Mouse (Mus musculus): ENCODE results near the gene Ppih.
A peak's percentile ranks its signal among the peaks of the same experiment; 100 is the strongest.

DNA sequence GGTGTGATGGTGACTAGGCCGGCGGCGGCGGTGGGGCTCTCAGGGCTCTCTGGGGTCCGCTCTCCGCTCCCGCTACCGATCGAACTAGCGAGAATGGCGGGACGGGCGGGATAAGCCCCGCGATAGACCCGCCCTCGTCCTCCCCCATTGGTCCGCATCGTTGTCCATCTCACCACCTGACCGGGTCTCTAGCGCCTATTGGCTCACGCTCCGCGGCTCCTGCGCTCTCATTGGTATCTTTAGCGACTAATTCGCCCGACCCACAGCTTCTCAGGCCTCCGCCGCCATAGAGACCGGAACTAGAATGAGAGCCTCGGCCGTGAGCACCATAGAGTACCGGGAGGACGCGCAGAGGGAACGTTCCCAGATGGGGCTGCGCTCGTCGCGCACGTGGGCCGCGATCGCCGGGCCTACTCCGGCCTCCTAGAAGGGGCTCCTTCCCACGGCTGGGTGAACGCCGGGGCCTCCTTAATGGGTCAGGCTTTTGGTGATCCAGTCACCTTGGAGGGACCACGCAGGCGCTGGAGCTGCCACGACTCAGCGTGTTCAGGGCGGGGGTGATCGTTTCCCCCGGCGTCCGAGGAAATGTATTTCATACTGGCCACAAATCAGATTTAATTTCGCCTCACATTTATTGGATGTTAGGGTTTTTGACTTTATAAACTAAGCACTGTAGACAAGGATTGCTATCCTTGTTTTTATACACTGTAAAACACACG, 25.8 kb downstream of the Ppih start, which contains the start of gene Ybx1:
- TF ChIP-seq POLR2A (IDR thresholded peaks at IDR 0.05; ENCODE audit: low read depth, low read length) (peak; percentile 71), CTCF (IDR thresholded peaks at IDR 0.05; ENCODE audit: borderline replicate concordance, insufficient read depth, low read length) (no peak)

All from embryonic fibroblast, embryonic 13.5 days (primary cell).